In the genomic region with DNA sequence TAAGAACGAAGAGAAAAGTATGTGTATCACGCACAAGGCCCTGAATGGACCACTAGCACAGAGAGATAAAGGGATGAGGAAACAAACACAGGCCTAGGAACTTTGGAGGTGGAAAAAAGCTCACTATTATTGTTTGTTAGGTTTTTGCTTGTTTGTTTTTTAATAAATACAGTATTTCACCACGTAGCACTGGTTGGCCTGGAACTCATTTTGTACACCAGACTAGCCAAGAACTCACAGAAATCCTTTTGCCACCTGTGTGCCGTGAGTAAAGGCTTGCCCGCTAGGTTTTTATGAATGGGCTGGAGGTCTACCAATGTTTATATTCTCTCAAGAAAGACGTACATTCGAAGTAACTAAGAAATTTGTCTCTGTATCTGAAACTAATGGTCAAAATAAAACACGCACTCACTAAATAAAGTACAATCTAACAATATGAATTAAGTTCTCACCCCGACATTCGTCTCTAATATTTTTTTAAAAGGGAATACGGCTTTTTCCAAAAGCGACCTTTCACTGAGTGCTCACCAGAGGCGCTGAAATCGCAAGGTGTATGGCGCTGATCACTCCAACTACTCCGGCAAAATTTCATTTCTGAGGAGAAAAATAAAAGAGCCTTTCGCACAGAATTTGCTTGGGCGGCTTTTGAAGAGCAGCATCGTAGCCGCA, we compare ENCODE assay signal across 8 mouse cellular contexts. TPM values are rescaled to one million over a fixed set of nuclear protein-coding genes. Genes with fewer than 3 reads are reported as not detected.
DNase-seq lines count a peak whose midpoint lies in the region; ATAC-seq lines count a peak whose summit lies in the region.

No protein-coding gene starts in this region.

- H3K9me3 ChIP-seq in forebrain, embryonic 10.5 days: no peaks in the 10 kb centered on the region
- no peaks in the 10 kb centered on the region for H3K9me3 ChIP-seq in liver, embryonic 12.5 days (replicated peaks)

- peak overlapping the region; percentile 93 for H3K4me3 ChIP-seq in forebrain, embryonic 10.5 days
- H3K4me3 ChIP-seq in liver, embryonic 12.5 days: peak overlapping the region; percentile 72

- H3K36me3 ChIP-seq in forebrain, embryonic 10.5 days (replicated peaks): peaks cover 61% of the 10 kb centered on the region
- H3K36me3 ChIP-seq in liver, embryonic 12.5 days: peaks cover 37% of the 10 kb centered on the region

- peak overlapping the region; percentile 95 for H3K27ac ChIP-seq in forebrain, embryonic 10.5 days
- peak overlapping the region; percentile 98 for H3K27ac ChIP-seq in liver, embryonic 12.5 days

- WGBS in forebrain, embryonic 10.5 days: 15% methylated on average over 20 of the region's 20 CpGs
- 6% methylated on average over 20 of the region's 20 CpGs for WGBS in liver, embryonic 12.5 days (ENCODE audit: insufficient replicate concordance)

- H3K4me2 ChIP-seq in liver, embryonic 12.5 days: peak overlapping the region; percentile 75

- peak; percentile 8 to 26 for DNase-seq in cerebellum, postnatal 14 days
- DNase-seq in 416B (ENCODE audit: low read depth): peak; percentile 46
- no peak for DNase-seq in forebrain, embryonic 10.5 days (ENCODE audit: extremely low spot score, low spot score)
- no peak for DNase-seq in spleen, adult 18-20 months
- DNase-seq in thymus, postnatal 10 days (ENCODE audit: low spot score in 2 of 2): no peak

- H3K27me3 ChIP-seq in forebrain, embryonic 10.5 days (ENCODE audit: poor library complexity, severe bottlenecking): no peaks in the 10 kb centered on the region
- no peaks in the 10 kb centered on the region for H3K27me3 ChIP-seq in liver, embryonic 12.5 days (replicated peaks)

- peak overlapping the region; percentile 84 for H3K9ac ChIP-seq in liver, embryonic 12.5 days

- no peak for ATAC-seq in cerebellum, adult (ENCODE audit: insufficient number of reproducible peaks, low FRiP score, low TSS enrichment)
- ATAC-seq in liver, embryonic 12.5 days: no peak
- ATAC-seq in granulocyte monocyte progenitor cell, adult 5-6 weeks (replicated peaks; ENCODE audit: poor library complexity, severe bottlenecking): no peak

- peaks cover 25% of the 10 kb centered on the region for H3K4me1 ChIP-seq in forebrain, embryonic 10.5 days
- peaks cover 36% of the 10 kb centered on the region for H3K4me1 ChIP-seq in liver, embryonic 12.5 days

RNA-seq across cellular contexts. Expression of gene Zfp426, which starts 0.6 kb away (rescaled TPM):
- 26.1 and 26.6 TPM in 2 replicates for polyA plus RNA-seq in forebrain, embryonic 10.5 days (2016; fragmentation: Nextera tagmentation; extraction: Ambion mirVana)
- 8.2 and 8.7 TPM in 2 replicates for polyA plus RNA-seq in liver, embryonic 12.5 days (2016; fragmentation: Nextera tagmentation; extraction: Ambion mirVana)
- 18.3 and 22.9 TPM in 2 replicates for total RNA-seq in granulocyte monocyte progenitor cell, adult 5-6 weeks (2014; fragmentation: Nextera tagmentation)
- total RNA-seq in granulocyte monocyte progenitor cell, adult 5-6 weeks (2017): 22.1 and 22.6 TPM in 2 replicates

RNA-seq across cellular contexts. Expression of gene Zfp266, which starts 29.2 kb away (rescaled TPM):
- polyA plus RNA-seq in forebrain, embryonic 10.5 days (2016; fragmentation: Nextera tagmentation; extraction: Ambion mirVana): 134 and 139 TPM in 2 replicates
- 27.1 and 27.8 TPM in 2 replicates for polyA plus RNA-seq in liver, embryonic 12.5 days (2016; fragmentation: Nextera tagmentation; extraction: Ambion mirVana)
- 40.0 and 43.5 TPM in 2 replicates for total RNA-seq in granulocyte monocyte progenitor cell, adult 5-6 weeks (2014; fragmentation: Nextera tagmentation)
- 33.1 and 38.8 TPM in 2 replicates for total RNA-seq in granulocyte monocyte progenitor cell, adult 5-6 weeks (2017)

RNA-seq across cellular contexts. Expression of gene Zfp26, which starts 32.0 kb away (rescaled TPM):
- 25.6 and 27.3 TPM in 2 replicates for polyA plus RNA-seq in forebrain, embryonic 10.5 days (2016; fragmentation: Nextera tagmentation; extraction: Ambion mirVana)
- polyA plus RNA-seq in liver, embryonic 12.5 days (2016; fragmentation: Nextera tagmentation; extraction: Ambion mirVana): 8.5 TPM in 2 replicates
- total RNA-seq in granulocyte monocyte progenitor cell, adult 5-6 weeks (2014; fragmentation: Nextera tagmentation): 19.6 and 28.9 TPM in 2 replicates
- 21.0 and 29.0 TPM in 2 replicates for total RNA-seq in granulocyte monocyte progenitor cell, adult 5-6 weeks (2017)

Comparison
In these comparisons a context has a peak if more than half of its experiments do, and no peak if none do; other contexts are left out.
1. DNase-seq: peak in cerebellum, postnatal 14 days (2 of 2) and 416B (single experiment); none in forebrain, embryonic 10.5 days (single experiment), spleen, adult 18-20 months (0 of 2) and thymus, postnatal 10 days (0 of 2).